Mouse (Mus musculus) granulocyte monocyte progenitor cell, adult 5-6 weeks (primary cell): ENCODE measurements around the gene Ptprn. TPM values are rescaled to one million over a fixed set of nuclear protein-coding genes. Genes with fewer than 3 reads are reported as not detected.

Source experiments
- ATAC-seq: replicated peaks from 2 replicates; pipeline ENCODE4 v1.8.0; 2016; ENCODE audit warnings: mild to moderate bottlenecking, moderate TSS enrichment, inconsistent platforms; ENCODE audit not compliant: poor library complexity, severe bottlenecking
- total RNA-seq, 2 experiments: library from RNA; stranded (forward) in 1 of 2; stranded (reverse) in 1 of 2; fragments of 200-712, 200-1000 nt in 1 of 2; fragments of >200 nt in 1 of 2; fragmentation: Nextera tagmentation in 1 of 2; gene quantifications; 2 replicates each; pipeline ENCODE4 v1.2.3; 2014 to 2017

Gene Ptprn
- total RNA-seq (2014; fragmentation: Nextera tagmentation): not detected in 2 replicates
- not detected in 2 replicates for total RNA-seq (2017)

DNA sequence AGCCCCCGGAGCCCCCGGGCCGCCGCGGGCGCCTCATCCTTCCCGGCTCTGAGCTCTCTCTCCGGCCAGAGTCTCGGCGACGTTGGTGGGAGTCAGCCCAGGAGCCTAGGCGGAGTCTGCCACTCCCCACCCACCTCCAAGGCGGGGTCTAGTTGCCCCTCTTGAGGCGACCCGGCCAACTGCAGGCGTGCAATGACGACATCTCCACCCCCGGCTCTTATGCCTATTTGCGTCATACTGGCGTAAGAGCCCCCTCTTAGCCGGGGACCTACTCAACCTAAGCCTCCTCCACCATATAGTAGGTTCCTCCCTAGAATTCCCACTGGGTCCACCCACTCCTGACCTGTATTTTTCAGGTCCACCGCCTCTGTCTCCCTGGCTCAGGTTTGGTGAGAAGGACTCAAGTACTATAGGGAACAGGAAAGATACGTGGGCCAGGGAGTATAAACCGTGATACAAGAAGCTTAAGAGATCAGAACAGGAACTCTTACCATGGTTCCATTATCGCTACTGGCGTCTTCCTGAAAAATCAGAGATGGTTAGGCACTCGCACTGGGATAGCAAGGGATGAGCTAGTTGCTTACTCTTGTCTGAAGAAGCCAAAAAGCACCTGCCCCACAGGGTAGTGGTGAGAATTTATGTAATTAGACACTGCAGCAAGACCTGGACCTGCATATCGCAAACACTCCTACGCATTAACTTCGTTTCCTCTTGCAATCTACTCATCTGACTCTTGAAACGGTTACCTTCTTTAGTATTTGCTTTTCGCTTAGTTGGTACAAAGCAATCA, at the start of gene Ptprn:
Ptprn (minus strand) TSS at position 412 of the 790 bp plus-strand sequence.
- ATAC-seq: no peak

DNA sequence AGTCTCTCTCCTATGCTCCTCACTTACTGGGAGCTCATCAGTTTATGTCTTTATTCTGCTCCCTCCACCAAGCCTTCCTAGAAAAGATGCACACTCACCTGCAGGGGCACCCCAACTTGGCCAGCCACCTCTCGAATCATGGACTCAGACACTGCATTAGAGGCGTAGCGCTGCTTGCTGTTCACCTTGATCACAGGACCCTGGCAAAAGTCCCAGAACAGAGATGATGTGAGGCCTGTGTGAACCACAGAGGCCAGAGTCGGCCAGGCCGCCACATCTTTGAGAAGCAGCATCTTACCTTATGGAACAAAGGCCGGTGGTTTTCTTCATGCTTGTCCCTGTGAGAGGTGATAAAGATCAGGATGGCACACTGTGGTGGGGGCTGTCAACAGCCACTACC, 47.4 kb upstream of the Ptprn start:
- no peak for ATAC-seq

DNA sequence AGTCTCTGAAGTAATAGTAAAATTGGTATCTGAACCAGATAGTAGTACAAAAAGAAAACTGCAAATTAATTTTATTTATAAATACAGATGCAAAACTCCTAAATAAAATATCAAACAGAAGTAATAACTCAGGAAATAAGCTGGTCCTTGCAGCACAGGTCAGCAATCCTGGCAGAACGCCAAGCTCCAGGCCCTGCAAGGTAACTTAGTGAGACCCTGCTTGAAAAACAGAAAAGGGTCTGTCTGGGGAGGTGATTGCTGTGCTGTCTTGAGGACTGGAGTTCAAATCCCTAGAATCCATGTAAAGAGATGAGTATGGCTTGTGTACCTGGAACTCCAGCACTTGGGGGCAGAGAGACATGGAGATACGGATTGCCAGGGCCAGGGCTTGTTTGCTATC, 40.4 kb upstream of the Ptprn start:
- no peak for ATAC-seq

DNA sequence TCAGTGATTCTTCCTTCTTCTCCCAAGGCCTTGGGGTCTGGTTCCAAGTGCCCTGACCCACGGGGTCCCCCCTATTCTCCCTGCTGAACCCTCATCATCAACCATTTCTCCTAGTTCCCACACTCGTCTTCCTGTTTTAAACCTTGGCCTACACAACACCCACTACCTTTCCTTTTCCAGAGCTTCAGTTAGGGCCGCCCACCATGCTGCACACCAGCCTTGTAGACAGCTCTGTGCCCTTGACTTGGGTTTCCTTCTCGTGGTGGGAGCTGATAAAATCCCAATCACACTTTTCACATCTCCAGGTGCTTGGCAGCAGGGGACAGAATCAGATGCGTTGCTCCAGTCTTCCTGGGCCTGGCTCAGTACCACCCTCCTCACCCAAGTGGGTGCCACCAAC, 30.0 kb upstream of the Ptprn start:
- ATAC-seq: no peak

DNA sequence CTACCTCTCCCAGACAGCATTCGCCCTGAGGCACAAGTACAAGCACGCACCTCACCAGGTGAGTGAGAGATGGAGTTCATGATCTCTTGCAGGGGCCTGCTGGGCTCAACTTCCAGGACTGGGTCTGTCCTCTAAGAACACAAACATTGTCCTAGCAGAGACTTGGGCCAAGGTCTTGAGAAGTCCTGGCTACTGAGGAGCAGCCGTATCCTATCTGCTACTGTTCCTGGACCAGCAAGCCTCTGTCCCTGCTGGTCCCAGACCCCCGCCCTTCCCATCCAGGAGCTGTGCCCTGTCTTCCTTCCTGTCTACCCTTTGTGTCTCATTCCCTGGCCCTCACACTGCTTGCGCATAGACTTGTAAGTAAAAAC, 29.0 kb upstream of the Ptprn start:
- no peak for ATAC-seq

DNA sequence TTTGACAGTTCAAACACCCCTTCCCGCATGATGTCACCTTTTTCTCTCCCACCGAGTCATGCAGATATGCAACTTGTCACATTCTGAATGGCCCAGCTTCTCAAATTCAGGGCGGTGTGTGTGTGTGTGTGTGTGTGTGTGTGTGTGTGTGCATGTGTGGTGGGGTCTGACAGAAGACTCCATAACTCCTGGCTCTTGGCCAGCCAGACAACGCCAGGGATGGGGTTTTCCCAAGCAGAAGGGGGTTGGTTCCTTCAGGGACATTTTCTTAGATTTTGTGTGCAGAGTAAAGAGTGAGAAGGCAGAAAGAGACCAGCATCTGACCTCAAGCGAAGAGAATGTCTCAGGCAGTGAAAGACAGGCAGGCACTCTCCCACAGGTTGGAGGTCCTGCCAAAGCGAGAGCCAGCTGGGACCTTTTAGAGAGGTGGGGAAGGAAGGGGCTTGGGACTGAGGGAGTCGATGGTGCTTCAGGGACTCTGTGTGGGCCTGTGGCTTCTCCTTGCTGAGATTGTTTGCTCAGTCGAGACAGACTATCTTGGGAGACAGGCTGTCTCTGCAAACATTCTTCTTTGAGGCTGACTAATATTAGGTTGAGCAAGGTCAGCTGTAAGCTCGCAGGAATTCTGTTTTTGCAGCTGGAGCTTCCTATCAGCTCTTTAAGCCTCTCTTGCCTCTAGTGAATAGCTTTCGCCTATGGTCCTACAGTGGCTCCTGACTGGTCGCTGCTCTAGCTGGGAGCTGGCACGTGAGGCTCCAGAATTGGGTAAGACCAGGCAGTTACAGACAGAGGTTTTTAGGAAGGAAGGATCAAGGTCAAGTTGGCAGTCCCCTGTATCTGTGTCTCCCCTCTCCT, 28.4 kb upstream of the Ptprn start:
- no peak for ATAC-seq

DNA sequence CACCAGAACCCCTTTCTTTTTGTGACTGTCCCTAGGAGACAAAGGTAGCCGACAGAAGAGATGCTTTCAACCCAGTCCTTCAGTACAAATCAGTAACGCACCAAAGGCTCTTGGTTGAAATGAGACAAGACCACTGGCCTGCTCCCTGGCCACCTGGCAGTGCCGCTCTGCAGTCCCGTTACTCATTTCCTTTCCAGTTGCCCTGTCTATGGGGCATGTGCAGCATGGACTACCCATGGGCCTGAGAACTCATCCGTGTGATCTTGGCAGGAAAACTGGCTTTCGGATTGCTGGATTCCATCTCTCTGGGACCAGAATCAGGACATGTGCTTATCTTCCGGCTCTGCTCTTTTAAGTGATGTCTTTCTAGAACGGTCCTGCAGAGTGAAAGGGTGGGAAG, 27.0 kb upstream of the Ptprn start:
- no peak for ATAC-seq

DNA sequence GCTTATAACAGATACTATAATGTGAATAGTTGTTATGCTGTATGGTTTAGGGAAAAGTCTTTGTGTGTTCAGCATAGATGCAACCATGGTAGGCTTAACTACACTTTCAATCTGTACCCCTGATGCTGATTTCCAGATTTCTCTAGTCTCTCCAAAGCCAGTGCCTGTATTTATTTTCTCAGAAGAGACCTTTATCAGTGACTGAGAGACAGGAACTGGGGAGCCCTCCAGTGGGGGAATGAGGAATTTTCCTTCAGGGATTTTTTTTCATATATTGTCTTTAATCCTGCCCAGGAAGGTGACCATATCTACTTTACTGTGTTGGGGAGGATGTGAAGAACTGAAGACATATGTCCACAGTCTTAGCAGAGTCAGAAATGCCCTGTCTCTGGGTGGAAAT, 26.3 kb upstream of the Ptprn start:
- no peak for ATAC-seq

DNA sequence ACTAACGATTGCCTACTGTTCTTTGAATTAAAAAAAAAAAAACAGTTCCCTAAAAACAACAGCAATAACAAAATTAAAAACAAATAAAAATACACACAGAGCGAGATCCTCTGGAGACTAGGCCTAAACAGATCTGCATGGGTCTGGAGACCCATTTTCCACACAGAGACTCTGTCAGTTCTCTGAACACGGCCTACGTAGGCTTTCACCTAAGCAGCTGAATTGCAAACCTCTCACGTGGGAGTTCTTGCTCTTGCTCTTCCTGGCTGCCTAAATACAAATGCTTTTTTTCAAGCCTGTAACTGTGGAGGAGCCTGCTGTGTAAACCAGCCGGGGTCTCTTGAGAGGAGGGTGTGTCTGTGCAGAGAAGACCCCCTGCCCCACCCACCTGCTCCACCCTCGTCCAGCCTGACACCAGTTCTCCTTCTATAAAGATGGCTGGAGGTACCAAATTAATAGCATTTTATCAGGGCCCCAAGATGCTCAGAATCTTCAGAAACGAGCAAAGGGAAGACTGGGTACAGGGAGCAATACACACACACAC, 25.7 kb upstream of the Ptprn start:
- no peak for ATAC-seq

DNA sequence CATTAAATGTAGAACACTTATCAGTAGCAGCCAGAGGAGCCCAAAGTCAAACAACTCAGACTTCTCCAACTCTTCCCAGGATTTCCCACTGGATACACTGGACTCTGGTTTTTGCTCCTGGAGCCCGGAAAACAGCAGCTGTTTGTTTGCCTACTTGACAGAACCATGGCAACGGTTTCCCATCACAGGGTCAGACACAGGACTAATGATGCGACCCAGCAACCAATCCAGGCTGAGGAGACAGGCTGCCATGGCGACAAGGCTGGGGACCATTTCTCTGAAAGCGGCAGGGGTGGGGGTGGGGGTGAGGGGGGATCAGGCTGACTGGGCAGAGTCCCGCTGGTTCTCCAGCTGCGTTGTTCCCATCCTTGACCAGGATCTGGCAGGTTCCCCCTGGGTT, 25.1 kb upstream of the Ptprn start:
- ATAC-seq: no peak

DNA sequence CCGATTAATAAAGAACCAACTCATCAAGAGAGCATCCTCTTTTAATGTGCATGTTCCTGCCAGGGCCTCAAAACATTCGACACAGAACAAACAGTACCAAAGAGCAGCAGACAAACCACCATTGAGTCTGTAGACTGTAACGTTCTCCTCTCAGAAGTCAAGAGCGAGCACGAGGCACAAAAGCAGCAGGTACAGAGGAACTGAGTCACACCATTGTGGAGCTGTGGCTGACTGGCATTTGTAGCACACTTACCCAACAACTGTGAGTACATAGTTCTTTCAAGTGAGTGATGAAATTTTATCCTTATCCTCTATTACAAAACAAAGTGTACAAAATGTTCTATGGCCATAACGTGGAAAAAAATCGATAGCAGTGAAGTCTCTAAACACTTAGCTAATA, 20.6 kb upstream of the Ptprn start:
- ATAC-seq: no peak

DNA sequence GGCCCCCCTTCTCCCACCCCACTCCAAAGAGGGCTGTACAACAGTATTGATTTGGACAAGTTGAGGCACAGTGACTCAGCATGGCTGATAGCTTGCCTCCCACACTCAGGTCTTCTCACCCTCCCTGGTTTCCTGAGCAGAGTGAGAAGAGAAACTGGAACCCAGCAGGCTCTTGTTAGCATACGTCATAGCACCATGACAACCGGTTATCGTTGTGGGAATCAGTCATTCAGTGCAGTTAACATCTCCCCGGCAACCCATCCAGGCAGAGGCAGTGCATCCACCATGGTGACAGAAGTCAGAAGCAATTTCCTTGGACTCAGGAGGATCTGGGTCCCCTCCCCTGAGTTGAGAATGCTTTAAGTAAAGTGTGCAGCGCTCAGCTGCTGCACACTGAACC, 18.7 kb upstream of the Ptprn start:
- no peak for ATAC-seq

DNA sequence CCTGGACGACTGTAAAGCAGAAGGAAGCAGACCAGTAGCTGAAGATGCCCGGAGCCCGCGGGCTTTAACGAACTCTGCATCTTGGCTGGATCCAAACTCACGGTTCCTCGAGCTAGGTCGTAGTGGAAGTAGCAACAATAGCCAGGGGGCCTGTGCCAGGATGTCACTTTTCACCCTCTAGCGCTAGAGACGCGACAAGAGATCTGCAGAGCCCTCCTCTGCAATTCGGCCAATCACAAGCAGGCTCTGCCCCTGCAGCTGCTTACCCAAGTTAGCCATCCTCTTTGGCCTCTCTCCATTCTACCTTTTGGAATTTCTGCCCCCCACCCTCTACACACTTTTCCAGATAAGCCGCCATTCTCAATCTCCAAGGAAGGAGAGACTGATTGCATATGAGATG, 13.9 kb upstream of the Ptprn start, which contains the start of gene Resp18:
Resp18 (minus strand) TSS at position 188 of the 400 bp plus-strand sequence.
- ATAC-seq: no peak

DNA sequence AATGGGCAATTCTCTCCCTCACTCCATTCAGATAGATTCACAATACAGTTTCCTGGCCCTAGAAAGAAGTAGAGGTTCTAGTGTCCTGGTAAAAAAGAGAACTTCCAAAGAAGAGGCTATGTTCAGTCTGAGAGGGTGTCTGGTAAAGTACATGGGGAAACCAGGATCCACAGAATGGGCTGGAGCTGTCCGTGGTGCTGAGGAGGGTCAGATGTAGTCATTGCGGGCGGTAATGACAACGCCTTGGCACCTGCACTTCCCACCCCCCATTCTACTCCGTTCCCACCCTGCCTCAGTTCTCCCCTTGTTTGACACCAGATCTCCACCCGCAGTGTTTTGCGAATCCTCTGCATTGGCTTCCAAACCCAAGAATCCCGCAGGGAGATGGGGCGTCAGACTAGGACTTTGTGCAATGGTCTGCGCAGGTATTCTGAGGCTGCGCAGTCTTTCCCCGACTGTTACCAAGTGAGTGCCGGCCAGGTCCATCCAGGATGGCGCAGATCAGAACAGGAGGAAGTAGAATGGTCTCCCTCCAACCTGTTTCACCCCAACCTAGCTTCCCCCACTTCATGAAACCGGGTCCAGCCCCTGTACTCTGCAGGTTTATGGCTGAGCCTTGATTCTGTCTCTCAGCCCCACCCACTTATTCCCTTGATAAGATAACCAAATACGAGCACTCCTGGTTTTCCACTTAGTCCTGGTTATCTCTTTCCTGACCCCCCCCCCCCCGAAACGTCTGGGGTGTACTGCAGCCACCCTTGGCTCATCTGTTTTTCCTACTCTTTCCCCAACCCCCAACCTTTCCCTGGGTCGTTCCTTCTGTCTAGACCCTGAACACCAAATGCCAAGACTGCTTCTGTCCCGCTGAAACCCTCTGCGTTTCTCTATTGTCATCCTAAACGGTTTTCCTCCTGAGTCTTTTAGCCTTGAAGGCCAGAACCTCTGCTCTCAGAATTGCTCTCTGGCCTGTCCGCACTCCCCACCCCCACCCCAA, 13.2 kb upstream of the Ptprn start:
- peak; percentile 71 for ATAC-seq

DNA sequence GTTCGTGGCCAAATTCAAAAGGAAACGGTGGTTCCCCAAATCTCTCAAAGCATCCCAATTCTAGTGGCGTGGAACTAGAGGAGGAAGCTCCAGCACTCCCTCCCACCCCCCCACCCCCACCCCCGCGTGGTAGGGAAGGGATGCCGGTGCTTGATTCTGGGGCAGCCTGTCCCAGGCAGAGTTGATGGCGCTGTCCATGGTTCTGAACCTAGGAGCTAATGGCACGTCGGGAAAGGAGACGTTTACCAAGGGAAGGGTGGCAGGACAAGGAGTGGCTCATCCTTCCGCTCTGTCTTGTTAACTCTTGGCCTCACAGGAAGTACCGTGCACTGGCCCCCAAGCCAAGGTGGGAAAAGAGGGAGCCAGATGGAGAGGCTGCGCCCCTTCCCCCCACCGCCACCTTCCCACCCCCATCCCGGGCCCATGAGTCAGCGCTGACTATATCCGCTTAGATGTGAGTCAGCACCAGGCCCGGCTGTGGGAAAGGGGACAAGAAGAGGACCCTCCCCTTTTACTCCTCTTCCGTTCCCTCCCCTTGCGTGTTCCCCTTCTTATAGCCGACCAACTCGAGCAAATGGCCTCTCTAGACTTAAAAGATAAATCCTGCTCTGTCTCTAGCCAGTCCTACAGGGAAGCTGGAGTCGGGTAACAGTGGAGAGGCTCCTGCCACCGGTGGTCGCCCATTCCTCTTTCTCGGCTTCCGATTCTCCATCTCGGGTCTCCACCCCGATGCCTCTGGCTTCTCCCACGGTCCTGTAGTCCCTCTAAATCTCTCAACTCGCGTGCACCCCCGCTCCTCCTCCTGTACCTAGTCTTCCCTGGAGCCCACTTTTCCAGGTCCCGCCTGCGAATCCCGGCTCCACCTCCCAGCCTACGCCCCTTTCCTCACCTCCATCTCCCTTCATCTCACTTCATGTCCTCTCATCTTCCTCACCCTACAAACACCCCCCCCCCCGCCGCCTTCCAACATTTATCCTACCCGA, 1.0 kb downstream of the Ptprn start:
- peak; percentile 87 for ATAC-seq

DNA sequence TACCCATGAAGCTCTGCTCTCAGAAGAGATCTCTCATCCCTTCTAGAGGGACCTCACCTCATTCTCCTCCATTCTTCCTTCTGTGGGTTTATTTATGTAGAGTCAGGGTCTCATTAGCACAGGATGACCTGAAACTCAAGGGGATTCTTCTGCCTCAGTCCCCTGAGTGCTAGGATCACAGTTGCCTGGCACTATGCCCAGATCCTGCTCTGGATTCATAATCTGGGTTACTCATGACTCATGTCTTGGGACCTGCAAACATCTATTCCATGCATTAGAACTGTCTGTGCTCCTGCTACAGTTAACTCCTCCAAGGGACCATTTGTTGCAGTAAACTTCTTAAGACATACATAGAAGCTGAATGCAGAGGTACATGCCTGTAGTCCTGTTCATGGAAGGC, 3.0 kb downstream of the Ptprn start:
- ATAC-seq: no peak

DNA sequence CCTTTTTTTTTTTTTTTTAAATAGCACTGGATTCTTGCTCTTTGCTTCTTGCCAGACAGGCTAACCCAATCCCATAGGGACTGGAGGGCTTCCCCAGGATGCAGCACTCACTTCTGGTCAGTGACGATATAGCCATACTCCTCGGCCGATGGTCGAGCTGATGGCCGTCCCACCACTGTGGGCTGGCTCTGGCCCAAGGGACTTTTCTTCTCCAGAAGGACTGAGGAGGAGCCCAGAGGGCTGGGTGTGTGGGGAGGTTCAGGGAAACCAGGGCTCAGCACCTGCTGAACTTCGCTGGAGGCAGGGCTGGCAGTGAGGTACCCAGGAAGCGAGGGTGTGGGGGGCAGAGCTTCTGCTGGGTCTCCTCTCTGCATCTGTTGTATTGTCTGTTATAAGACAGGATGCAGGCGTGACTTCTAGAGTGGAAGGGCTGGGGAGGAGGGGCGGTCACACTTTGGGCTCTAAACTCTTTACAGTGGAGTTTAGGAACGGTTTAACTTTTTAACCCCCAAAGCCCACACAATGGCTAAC, 8.7 kb downstream of the Ptprn start:
- no peak for ATAC-seq

DNA sequence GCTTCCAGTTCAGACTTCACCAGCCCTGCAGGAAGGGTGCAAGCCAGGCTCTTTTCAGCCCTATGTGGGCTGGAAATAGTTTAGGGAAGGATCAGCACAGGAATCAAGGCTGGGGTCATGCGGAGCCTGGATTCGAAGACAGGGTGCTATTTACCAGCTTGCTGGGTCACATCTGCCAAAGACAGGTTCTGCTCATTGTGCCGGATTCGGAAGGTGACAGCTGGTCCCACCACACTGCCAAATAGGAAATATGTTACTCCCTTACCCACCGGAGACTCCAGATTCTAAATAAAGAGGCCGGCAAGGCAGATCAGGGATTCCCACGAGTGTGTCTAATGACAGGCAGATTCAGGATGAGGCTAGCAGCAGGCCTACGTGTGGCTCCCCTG, 9.7 kb downstream of the Ptprn start:
- no peak for ATAC-seq
